Mouse (Mus musculus): ENCODE measurements around the gene Pde4c. TPM values are rescaled to one million over a fixed set of nuclear protein-coding genes. Genes with fewer than 3 reads are reported as not detected.
A peak's percentile ranks its signal among the peaks of the same experiment; 100 is the strongest.

Pde4c gene
- total and polyA plus RNA-seq, 3 experiments: 2.3 to 6.5 (median 4.7) TPM

DNA sequence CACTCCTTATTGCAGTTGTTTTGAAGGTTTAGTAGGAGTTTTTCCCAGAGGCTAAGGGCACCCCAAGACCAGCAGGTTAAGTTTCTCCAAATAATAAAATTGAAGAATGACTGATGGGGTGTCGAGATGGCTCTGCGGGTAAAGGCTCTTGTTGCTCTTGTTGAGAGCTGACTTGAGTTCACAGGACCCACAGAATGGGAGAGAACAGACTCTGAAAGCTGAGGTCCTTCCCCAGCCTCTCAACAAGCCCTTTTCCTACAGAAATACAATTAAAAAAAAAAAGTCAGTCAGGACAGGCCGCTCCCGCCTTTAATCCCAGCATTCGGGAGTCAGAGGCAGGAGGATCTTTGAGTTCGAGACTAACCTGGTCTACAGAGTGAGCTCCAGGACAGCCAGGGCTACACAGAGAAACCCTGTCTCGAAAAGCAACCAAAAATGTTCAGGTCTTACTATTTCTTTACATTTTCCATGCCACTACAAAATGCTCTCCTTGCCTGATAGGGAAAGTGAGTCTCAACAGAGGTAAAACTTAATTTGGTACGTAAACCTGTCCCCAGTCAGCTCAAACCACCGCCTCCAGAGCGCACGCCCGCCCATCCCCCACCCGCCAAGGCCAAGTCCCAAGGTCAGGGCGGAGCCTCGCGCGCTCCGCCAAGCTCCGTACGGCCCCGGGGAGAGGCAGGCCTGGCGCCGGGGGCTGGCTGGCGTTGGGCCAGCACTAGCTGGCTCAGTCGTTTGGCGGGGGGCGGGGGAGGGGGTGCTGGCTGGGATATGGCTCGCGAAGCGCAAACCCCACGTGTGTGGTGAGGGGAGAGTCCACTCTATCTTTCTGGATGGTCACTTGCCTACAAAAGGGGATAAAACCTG lies 27.3 kb upstream of the Pde4c start:
- no peaks in the 10 kb centered on the region for H3K27me3 ChIP-seq (replicated peaks)
- in situ Hi-C loops (cut with MboI; ENCODE audit: low pct_ligation_motif_present, low pct_unique_long_range_greater_than_20kb, low sequenced_read_pairs): no loop called here
- H3K27ac ChIP-seq (ENCODE audit: insufficient read depth, low read depth): peak overlapping the region; percentile 99
- peak overlapping the region; percentile 83 for H3K9ac ChIP-seq (ENCODE audit: insufficient read depth, low read depth)
- no peaks in the 10 kb centered on the region for H3K9me3 ChIP-seq (replicated peaks; ENCODE audit: low read length)
- peaks cover 18 to 56% of the 10 kb centered on the region in 2 experiments for H3K4me1 ChIP-seq (ENCODE audit: control insufficient read depth in 1 of 2, insufficient read depth in 2 of 2)
- peak overlapping the region; percentile 79 for H3K4me2 ChIP-seq (ENCODE audit: insufficient read depth, low read depth, poor library complexity, severe bottlenecking)
- peaks cover 0 to 7% of the 10 kb centered on the region in 2 experiments for H3K36me3 ChIP-seq (replicated peaks in 1 of 2; ENCODE audit: control insufficient read depth in 1 of 2, insufficient read depth in 1 of 2, low read length in 1 of 2)
- peaks cover 17% of the 10 kb centered on the region for H3K79me2 ChIP-seq (replicated peaks; ENCODE audit: control insufficient read depth, extremely low read depth, insufficient read depth, poor library complexity, severe bottlenecking)
- peak overlapping the region in 2 of 3 experiments; percentile 27 to 43 for H3K4me3 ChIP-seq (replicated peaks in 1 of 3; ENCODE audit: low read depth in 2 of 3, low read length in 2 of 3, poor library complexity in 1 of 3)
- peak; percentile 88 for DNase-seq (ENCODE audit: extremely low read depth)
- dilution Hi-C loops (cut with MboI; ENCODE audit: extremely low pct_ligation_motif_present, extremely low pct_unique_long_range_greater_than_20kb, low sequenced_read_pairs): no loop called here
- TF ChIP-seq MAFK (IDR thresholded peaks at IDR 0.05; ENCODE audit: insufficient replicate concordance, low read length) (no peak), SIN3A (IDR thresholded peaks at IDR 0.05; ENCODE audit: low read length) (no peak), CTCF (conservative IDR thresholded peaks at IDR 0.05 in 1 of 2, IDR thresholded peaks at IDR 0.05 in 1 of 2; ENCODE audit: low read depth in 2 of 2, low read length in 2 of 2) (no peak), TCF12 (IDR thresholded peaks at IDR 0.05; ENCODE audit: low read depth, low read length) (peak; percentile 84), CHD2 (IDR thresholded peaks at IDR 0.05; ENCODE audit: low read length) (peak; percentile 88), UBTF (IDR thresholded peaks at IDR 0.05; ENCODE audit: low read depth, low read length) (no peak; the same call in none of the 2 replicates), USF2 (conservative IDR thresholded peaks at IDR 0.05; ENCODE audit: low read depth, low read length) (no peak), SMC3 (IDR thresholded peaks at IDR 0.05; ENCODE audit: low read depth, low read length) (no peak), ZNF384 (IDR thresholded peaks at IDR 0.05; ENCODE audit: low read depth, low read length) (no peak), MEF2A (IDR thresholded peaks at IDR 0.05; ENCODE audit: borderline replicate concordance, low read depth, low read length) (no peak), JUN (IDR thresholded peaks at IDR 0.05; ENCODE audit: insufficient read depth, low read depth, low read length) (no peak), RCOR1 (conservative IDR thresholded peaks at IDR 0.05; ENCODE audit: low read depth, low read length) (no peak), PAX5 (IDR thresholded peaks at IDR 0.05; ENCODE audit: low read length) (no peak), MAZ (IDR thresholded peaks at IDR 0.05; ENCODE audit: low read depth, low read length) (peak; percentile 52), BHLHE40 (IDR thresholded peaks at IDR 0.05; ENCODE audit: low read depth, low read length) (peak; percentile 36; the same call in 1 of the 2 replicates), EP300 (IDR thresholded peaks at IDR 0.05; ENCODE audit: low read length) (no peak), IRF4 (IDR thresholded peaks at IDR 0.05; ENCODE audit: low read depth, low read length) (peak; percentile 11; the same call in 1 of the 2 replicates), POLR2A (IDR thresholded peaks at IDR 0.05; ENCODE audit: low read depth, low read length) (peak; percentile 27; the same call in 1 of the 2 replicates), RAD21 (IDR thresholded peaks at IDR 0.05; ENCODE audit: low read depth, low read length) (no peak), NELFE (IDR thresholded peaks at IDR 0.05; ENCODE audit: low read depth, low read length) (peak; percentile 6; the same call in 1 of the 2 replicates), GABPA (IDR thresholded peaks at IDR 0.05; ENCODE audit: insufficient replicate concordance, low read depth, low read length) (no peak), NRF1 (IDR thresholded peaks at IDR 0.05; ENCODE audit: low read depth, low read length) (peak; percentile 54; the same call in 1 of the 2 replicates), TBP (conservative IDR thresholded peaks at IDR 0.05; ENCODE audit: low read depth, low read length) (peak; percentile 58; the same call in 1 of the 2 replicates)

Measured in CH12.LX (cell line).